Mouse (Mus musculus): Measurements from ENCODE around the gene Man2c1. TPM values are rescaled to one million over a fixed set of nuclear protein-coding genes. Genes with fewer than 3 reads are reported as not detected.
A peak's percentile ranks its signal among the peaks of the same experiment; 100 is the strongest.

Man2c1 gene
- 44.2 and 45.2 TPM in 2 replicates for polyA plus RNA-seq (2014; fragmentation: Nextera tagmentation; extraction: Ambion mirVana)

- H3K27me3 ChIP-seq (ENCODE audit: insufficient read depth, low read length): no peaks in the 10 kb centered on the region
- no peaks in the 10 kb centered on the region for H3K4me1 ChIP-seq (ENCODE audit: insufficient read depth)
- H3K9me3 ChIP-seq (ENCODE audit: low read depth, low read length): no peaks in the 10 kb centered on the region
- peak within 1 kb of the TSS; percentile 78 for H3K4me3 ChIP-seq (ENCODE audit: low read depth, low read length)
- H3K36me3 ChIP-seq (ENCODE audit: insufficient read depth): peaks cover 53% of the 10 kb centered on the region
- peak within 1 kb of the TSS; percentile 77 for H3K9ac ChIP-seq
- peak within 1 kb of the TSS; percentile 97 for H3K27ac ChIP-seq (ENCODE audit: low read depth)
- TF ChIP-seq CTCF (IDR thresholded peaks at IDR 0.05; ENCODE audit: low read depth): peak; percentile 81
- under 1% methylated on average over 58 of the region's 58 CpGs for WGBS
- DNase-seq (peak; percentile 99), ATAC-seq (ENCODE audit: insufficient read depth) (peak; percentile 93)
- peak within 1 kb of the TSS; percentile 91 for H3K4me2 ChIP-seq
These were observed at the start of gene Man2c1 for GRCm38 (mm10) chr9:57130577-57131433. TSS of gene Man2c1 (plus strand) at chr9:57130690.

GRCm38 (mm10) chr9:57082236-57082635 is 48.3 kb upstream of the Man2c1 start:
- peaks cover 39% of the 10 kb centered on the region for H3K36me3 ChIP-seq (ENCODE audit: insufficient read depth)
- no peak overlapping the region for H3K4me2 ChIP-seq
- H3K4me3 ChIP-seq (ENCODE audit: low read depth, low read length): no peak overlapping the region
- no peaks in the 10 kb centered on the region for H3K4me1 ChIP-seq (ENCODE audit: insufficient read depth)
- H3K9me3 ChIP-seq (ENCODE audit: low read depth, low read length): no peaks in the 10 kb centered on the region
- H3K27me3 ChIP-seq (ENCODE audit: insufficient read depth, low read length): no peaks in the 10 kb centered on the region
- 67% methylated on average over 3 of the region's 3 CpGs for WGBS
- no peak overlapping the region for H3K27ac ChIP-seq (ENCODE audit: low read depth)
- DNase-seq (no peak), ATAC-seq (ENCODE audit: insufficient read depth) (no peak)
- TF ChIP-seq CTCF (IDR thresholded peaks at IDR 0.05; ENCODE audit: low read depth): no peak
- no peak overlapping the region for H3K9ac ChIP-seq

GRCm38 (mm10) chr9:57117261-57117755 is 13.2 kb upstream of the Man2c1 start:
- WGBS: 90% methylated on average over 13 of the region's 13 CpGs
- Histone ChIP-seq H3K36me3 (ENCODE audit: insufficient read depth) (peaks cover 89% of the 10 kb centered on the region), H3K9ac (no peak overlapping the region), H3K27ac (ENCODE audit: low read depth) (no peak overlapping the region), H3K9me3 (ENCODE audit: low read depth, low read length) (no peaks in the 10 kb centered on the region), H3K4me1 (ENCODE audit: insufficient read depth) (no peaks in the 10 kb centered on the region), H3K4me3 (ENCODE audit: low read depth, low read length) (no peak overlapping the region), H3K27me3 (ENCODE audit: insufficient read depth, low read length) (no peaks in the 10 kb centered on the region), H3K4me2 (no peak overlapping the region)
- ATAC-seq (ENCODE audit: insufficient read depth): no peak
- TF ChIP-seq CTCF (IDR thresholded peaks at IDR 0.05; ENCODE audit: low read depth): no peak
- no peak for DNase-seq

GRCm38 (mm10) chr9:57129641-57130040 is 849 bp upstream of the Man2c1 start:
- no peak for DNase-seq
- H3K27ac ChIP-seq (ENCODE audit: low read depth): no peak overlapping the region
- H3K36me3 ChIP-seq (ENCODE audit: insufficient read depth): peaks cover 54% of the 10 kb centered on the region
- peak overlapping the region; percentile 78; the same call in 1 of the 2 replicates for H3K4me3 ChIP-seq (ENCODE audit: low read depth, low read length)
- no peak for TF ChIP-seq CTCF (IDR thresholded peaks at IDR 0.05; ENCODE audit: low read depth)
- no peaks in the 10 kb centered on the region for H3K9me3 ChIP-seq (ENCODE audit: low read depth, low read length)
- peak overlapping the region; percentile 91 for H3K4me2 ChIP-seq
- H3K9ac ChIP-seq: no peak overlapping the region; the same call in 1 of the 2 replicates
- H3K27me3 ChIP-seq (ENCODE audit: insufficient read depth, low read length): no peaks in the 10 kb centered on the region
- ATAC-seq (ENCODE audit: insufficient read depth): no peak
- H3K4me1 ChIP-seq (ENCODE audit: insufficient read depth): no peaks in the 10 kb centered on the region

GRCm38 (mm10) chr9:57137246-57137645 is 6.8 kb downstream of the Man2c1 start:
- WGBS: 89% methylated on average over 6 of the region's 6 CpGs
- no peak for DNase-seq
- Histone ChIP-seq H3K27ac (ENCODE audit: low read depth) (no peak overlapping the region), H3K4me1 (ENCODE audit: insufficient read depth) (no peaks in the 10 kb centered on the region), H3K9ac (no peak overlapping the region), H3K4me2 (no peak overlapping the region), H3K27me3 (ENCODE audit: insufficient read depth, low read length) (no peaks in the 10 kb centered on the region), H3K9me3 (ENCODE audit: low read depth, low read length) (no peaks in the 10 kb centered on the region), H3K4me3 (ENCODE audit: low read depth, low read length) (no peak overlapping the region), H3K36me3 (ENCODE audit: insufficient read depth) (peaks cover 82% of the 10 kb centered on the region)
- no peak for ATAC-seq (ENCODE audit: insufficient read depth)
- TF ChIP-seq CTCF (IDR thresholded peaks at IDR 0.05; ENCODE audit: low read depth): no peak

GRCm38 (mm10) chr9:57137777-57138176 is 7.3 kb downstream of the Man2c1 start:
- WGBS: 81% methylated on average over 9 of the region's 9 CpGs
- H3K27me3 ChIP-seq (ENCODE audit: insufficient read depth, low read length): no peaks in the 10 kb centered on the region
- no peak overlapping the region for H3K9ac ChIP-seq
- no peak overlapping the region for H3K4me3 ChIP-seq (ENCODE audit: low read depth, low read length)
- TF ChIP-seq CTCF (IDR thresholded peaks at IDR 0.05; ENCODE audit: low read depth): no peak
- H3K9me3 ChIP-seq (ENCODE audit: low read depth, low read length): no peaks in the 10 kb centered on the region
- ATAC-seq (ENCODE audit: insufficient read depth) (no peak), DNase-seq (no peak)
- no peak overlapping the region for H3K27ac ChIP-seq (ENCODE audit: low read depth)
- H3K4me2 ChIP-seq: no peak overlapping the region
- no peaks in the 10 kb centered on the region for H3K4me1 ChIP-seq (ENCODE audit: insufficient read depth)
- H3K36me3 ChIP-seq (ENCODE audit: insufficient read depth): peaks cover 82% of the 10 kb centered on the region

GRCm38 (mm10) chr9:57138507-57138906 is 8.0 kb downstream of the Man2c1 start:
- Histone ChIP-seq H3K9me3 (ENCODE audit: low read depth, low read length) (no peaks in the 10 kb centered on the region), H3K4me3 (ENCODE audit: low read depth, low read length) (no peak overlapping the region), H3K4me1 (ENCODE audit: insufficient read depth) (no peaks in the 10 kb centered on the region), H3K9ac (no peak overlapping the region), H3K36me3 (ENCODE audit: insufficient read depth) (peaks cover 79% of the 10 kb centered on the region), H3K27ac (ENCODE audit: low read depth) (no peak overlapping the region), H3K4me2 (no peak overlapping the region), H3K27me3 (ENCODE audit: insufficient read depth, low read length) (no peaks in the 10 kb centered on the region)
- no peak for DNase-seq
- no peak for ATAC-seq (ENCODE audit: insufficient read depth)
- no peak for TF ChIP-seq CTCF (IDR thresholded peaks at IDR 0.05; ENCODE audit: low read depth)
- 82% methylated on average over 6 of the region's 6 CpGs for WGBS
